Mouse (Mus musculus) inflammation-experienced regulatory T-cells, adult 6 months (primary cell): ENCODE measurements around the gene Phactr2. TPM values are rescaled to one million over a fixed set of nuclear protein-coding genes. Genes with fewer than 3 reads are reported as not detected.
"Not testable (repeated sequence)": the region's sequence is repeated elsewhere in the genome, so short reads cannot be mapped to it uniquely, and the experiment has no call there.

Experiments used
- ATAC-seq: one replicate; pipeline ENCODE4 v1.8.0; 2017
- polyA plus RNA-seq, 3 experiments: library from polyadenylated mRNA; unstranded; fragments of 100-300 nt; shearing (Covaris generic); gene quantifications; one replicate each; pipeline ENCODE4 v1.2.1; 2017

Gene Phactr2
- 1 to 10 TPM; 3.6 to 4.7 (median 3.9) TPM for polyA plus RNA-seq

DNA sequence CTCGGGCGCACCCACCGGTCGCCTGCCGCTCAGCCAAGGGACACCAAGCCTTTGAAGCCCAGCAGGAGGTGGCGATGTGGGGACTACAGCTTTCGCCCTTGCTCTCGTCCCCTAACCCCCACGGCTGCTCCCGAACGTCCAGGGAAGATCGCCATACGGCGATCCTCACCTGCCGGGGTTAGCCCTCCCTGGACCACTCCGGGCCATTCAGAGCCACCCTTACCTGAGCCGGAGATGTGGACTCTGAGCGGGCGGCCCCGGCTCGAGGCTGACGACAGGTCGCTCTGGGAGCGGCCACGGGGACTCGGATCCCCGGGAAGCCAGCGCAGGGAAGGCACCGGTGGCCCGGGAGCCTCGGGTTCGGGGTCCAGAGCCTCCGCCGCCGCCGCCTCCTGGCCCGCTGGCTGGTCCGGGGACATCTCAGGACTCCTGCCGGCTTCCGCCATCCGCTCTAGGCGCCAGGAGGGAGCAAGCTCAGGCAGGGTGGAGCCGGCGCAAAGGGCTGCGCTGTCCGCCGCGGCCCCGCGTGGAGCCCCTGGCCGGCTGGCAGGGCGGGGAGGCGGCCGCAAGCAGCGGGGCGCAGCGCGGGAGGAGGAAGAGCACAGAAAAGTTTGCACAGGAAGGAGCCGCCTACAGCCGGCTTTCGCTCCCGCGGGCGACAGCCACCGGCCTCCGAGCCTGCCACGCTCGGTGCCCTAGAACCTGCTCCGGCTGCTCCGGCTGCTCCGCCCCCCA, at the start of gene Phactr2:
Gene Phactr2 (minus strand): TSS at position 580 of the 735 bp plus-strand sequence.
- ATAC-seq = peak; percentile 76

DNA sequence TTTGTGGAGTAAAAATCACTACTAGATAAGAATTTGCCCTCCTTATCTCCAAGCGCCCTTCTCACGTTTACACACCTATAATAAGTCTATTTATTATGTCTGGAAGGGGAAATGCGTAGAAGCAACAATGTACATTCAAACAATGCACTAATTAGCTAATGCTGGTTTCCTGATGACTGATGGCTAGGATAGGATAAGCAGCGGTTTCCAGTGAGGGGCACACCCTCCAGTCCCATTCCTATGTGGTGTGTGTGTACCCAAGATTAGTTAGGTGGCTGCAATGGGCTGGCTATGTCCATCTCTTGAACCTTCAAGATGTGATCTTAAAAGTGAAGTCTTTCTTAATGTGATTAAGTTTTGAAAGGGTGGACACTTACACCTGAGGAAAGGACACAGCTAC, 47.6 kb upstream of the Phactr2 start:
- no peak for ATAC-seq

DNA sequence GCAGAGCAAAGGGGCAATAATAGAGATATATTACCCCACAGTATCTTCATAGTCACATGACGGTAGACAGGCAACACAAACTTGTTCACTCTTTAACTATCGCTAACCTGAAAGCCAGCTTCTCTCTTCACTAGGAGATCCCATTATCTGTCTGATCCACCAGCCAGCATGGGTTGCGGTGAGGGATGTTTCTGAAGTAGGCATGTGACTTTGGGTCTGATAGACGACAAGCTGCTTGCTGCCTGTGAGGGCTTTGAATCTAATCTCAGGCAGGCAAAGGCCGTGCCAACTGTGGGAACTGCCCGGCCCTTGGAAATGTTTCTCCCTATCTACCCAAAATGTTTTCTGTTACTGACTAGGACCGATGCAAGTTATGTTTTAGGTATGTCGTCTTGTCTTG, 28.2 kb upstream of the Phactr2 start:
- no peak for ATAC-seq

DNA sequence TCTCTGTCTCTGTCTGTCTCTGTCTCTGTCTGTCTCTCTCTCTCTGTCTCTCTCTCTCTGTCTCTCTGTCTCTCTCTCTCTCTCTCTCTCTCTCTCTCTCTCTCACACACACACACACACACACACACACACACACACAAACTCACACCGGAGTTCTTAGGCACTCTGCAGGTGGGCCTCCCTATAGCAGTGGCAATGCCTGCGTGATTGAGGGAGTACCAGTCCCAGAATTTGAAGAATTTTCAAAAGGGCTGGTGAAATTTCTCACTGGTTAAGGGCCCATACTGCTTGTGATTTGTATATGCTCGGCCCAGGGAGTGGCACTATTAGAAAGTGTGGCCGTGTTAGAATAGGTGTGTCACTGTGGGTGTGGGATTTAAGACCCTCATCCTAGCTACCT, 27.3 kb upstream of the Phactr2 start:
- ATAC-seq = not testable (repeated sequence)

DNA sequence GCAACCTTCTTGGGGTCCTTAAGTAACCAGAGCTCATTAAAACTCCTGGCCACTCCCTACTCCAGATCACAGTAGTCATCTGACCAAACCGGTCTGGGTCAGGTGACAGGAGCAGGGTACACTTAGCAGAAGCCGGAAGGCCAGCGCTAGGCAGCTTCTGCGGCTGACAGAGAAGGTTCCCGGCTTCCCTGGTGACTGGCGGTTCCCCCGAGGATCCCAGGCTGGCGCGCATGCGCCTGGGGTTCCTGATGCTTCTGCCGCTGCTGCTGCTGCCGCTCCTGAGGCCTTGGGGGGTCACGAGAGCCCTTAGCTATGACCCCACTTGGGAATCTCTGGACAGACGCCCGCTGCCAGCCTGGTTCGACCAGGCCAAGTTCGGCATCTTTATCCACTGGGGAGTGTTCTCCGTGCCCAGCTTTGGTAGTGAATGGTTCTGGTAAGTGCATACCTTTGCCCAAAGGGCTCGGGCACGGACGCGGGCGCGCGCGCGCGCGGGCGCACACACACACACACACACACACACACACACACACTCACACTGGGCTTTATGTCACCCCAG, 26.8 kb upstream of the Phactr2 start:
- ATAC-seq = peak; percentile 96

DNA sequence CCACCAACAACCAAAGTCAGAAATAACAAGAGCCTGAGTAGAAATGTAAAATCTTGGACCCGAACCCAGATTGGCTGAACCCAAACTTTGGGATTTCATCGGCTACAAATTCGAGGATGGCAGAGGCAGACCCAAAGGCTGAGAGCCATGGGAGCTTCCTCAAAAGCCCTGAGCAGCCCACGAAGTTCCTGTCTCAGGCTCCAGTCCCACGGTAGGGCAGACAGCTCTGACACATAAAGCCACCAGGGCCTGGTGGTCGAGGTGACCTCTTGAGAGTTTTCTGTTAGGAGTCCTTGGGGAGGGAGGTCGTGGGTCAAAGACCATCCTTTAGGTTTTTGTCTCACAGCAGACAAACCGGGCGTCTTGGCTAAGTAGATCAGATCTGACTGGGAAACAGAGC, 26.3 kb upstream of the Phactr2 start:
- ATAC-seq = peak; percentile 5

DNA sequence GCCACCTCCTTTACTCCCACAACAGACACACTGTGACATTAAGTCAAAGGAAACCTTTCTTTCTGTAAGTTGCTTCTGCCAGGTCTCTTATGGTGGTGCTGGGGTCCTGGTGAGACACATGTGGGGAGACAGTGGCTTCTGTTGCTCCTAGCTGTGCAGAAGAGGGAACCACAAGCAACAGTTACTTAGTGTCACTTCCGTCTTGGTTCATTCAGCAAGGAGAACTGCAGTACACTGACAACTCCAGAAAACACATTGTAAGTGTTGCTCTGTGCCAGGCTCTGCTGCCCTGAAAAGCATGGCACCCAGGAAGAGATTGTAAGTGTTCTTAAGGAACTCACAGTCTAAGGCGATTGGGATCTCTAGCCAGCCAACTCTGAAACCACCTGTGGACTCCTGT, 25.1 kb upstream of the Phactr2 start, which contains the start of gene Fuca2:
Gene Fuca2 (plus strand): TSS at position 210 of the 400 bp plus-strand sequence.
- ATAC-seq = no peak

DNA sequence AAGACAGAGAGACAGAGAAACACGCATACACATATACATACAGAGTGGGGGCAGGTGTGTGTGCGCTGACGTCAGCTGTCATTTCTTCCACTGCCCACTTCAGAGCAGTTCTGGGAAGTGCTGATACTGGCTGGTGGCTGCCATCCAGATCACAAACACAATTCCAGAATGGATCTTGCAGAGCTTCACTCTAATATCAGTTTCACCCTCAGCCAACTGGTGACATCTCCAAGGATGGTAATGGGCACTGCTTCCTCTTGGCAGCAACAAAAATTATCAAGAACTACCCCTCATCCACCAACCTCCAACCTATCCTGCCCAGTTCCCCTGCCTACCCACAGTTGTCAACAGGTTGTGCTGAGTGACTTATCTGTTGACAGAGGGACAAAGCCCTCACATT, 22.1 kb upstream of the Phactr2 start:
- ATAC-seq = no peak

DNA sequence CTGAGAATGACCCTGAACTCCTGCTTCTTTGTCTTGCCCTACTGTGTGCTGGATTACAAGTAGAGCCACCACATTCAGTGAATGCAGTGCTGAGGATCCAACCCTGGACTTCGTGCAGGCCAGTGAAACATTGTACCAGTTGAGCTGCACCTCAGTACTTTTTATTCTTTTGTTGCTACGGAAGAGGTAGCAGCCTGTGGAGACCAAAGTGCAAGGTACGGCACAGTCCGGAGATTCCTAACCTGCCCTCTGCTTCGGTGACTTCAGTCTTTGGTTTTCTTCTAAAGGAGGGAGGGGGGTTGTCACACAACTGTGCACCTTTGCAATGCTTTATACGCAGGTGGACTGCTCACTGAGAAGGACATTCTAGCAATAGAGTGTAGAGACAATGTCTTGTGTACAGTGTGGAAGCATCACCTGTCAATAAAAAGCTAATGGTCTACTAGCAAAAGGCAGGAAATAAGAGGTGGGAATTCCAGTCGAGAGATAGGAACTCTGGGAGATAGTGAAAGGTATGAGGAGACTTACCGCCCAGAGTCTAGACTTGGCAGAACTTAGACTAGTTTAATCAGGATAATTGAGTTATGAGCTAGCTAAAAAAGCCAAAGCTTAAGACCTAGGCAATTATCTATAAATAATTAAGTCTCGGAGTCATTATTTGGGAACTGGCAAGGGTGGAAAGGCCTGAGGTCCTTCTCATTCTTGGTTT, 19.9 kb upstream of the Phactr2 start:
- no peak for ATAC-seq

DNA sequence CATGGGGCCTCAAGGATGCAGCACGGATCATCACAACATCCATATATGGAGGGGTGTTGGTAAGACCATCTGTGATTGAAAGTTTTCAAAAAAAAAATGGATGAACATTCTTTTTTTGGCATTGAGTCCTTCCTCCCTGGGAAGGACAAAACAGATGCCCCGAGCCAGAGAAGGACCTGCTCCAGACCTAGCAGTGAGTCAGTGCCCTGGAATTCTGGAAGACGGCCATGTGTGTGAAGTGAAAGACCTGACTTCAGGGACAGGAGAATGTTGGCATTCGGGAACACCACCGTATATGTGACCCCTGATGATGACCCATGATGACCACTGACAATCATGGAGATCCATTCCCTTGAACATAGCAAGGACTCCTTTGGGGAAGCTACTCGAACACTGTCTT, 15.5 kb upstream of the Phactr2 start:
- ATAC-seq = no peak

DNA sequence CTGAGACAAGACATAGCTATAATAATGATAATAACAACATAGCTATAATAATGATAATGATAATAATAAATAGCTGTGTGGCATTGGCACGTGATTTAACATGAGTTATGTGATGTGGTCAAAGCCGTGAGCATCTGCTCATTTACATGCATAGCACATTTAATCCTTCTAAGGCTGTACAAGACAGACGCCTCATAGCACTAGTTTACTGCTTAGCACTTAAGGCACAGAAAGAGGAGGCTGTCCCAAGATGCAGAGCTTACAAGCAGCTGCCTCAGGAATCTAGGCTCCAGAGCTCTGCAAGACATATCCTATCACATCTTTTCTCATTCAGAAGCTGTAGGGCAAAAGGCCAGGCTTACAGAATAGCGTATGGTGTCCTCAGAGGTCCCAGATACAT, 11.7 kb upstream of the Phactr2 start:
- no peak for ATAC-seq

DNA sequence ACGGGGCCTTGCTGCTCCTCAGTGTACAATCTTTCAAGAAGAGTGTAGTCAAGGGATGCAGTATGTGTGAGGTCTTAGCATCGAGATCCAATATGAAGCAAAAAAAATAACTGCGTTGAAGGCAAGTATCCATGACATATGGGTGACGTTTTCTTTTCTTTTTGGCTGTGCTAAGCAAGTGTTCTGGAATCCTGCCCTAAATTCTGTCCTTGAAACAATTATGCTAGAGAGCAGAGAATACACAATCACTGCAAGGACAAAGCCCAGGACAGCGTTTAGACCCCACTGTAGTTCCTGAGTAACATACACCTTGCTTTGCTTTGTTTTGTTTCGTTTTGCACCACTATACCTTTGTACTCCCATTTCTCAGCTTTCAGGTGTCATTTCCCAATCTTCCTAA, 5.1 kb upstream of the Phactr2 start:
- no peak for ATAC-seq

DNA sequence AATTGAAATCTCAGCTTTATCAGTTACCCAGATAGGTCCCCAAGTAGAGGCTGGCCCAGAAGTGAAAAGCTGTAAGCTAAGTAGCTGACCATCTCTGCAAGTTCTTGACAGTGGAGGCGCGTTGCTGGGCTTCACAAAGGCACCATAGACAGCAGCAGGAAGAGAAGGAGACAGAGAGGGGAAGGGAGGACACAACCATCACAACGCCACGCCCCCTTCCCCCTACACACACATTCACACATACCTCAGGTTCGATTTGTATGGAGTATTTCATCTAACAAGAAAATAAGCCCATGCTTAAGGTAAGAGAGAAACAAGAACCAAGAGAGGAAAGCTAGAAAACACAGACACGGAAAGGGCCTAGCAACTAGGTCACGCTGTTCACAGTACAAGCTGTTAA, 909 bp upstream of the Phactr2 start:
- peak; percentile 18 for ATAC-seq

DNA sequence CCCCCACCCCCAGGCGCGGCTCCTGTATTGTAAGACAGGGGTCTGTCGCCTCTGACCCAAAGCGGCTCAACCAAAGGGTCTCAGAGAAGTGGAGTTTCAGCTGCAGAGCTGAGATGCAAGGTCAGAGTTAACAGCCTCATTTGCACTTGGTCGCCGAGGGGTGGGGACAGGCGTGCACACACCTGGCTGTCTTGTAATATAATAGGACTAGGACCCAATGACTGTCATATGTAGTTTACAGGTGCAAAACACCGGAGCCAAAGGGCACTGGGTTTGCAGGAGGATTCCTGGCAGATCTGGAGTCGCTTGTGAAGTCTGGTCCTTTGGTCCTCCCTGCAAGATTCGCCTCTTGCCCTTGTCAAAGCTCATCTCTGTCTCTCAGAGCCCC, 350 bp upstream of the Phactr2 start:
- ATAC-seq = peak; percentile 26

DNA sequence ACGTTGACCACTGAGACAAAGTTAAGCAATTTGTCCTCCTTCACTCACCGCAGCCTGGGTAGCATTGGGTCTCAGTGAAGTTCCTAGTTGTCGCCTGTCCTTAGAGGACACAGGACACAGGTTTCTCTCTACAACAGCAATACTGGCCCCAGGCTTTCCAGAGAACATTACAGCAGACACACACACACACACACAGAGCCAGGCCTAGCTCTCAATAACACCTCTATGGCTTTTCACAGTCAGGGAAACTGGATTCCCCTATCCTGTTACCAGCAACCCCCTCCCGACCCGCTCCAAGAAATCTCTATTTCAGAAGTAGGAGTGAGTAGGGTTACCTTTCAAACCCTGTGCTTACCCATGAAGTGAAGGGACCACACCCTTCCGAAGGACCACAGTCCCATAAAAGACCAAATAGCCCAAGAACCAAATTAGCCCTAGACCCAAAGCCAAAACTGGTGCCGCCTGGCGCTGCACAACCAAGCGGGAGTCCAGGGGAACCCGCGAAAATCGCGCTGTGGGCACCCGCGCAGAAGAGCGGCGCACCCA, 852 bp downstream of the Phactr2 start:
- no peak for ATAC-seq

DNA sequence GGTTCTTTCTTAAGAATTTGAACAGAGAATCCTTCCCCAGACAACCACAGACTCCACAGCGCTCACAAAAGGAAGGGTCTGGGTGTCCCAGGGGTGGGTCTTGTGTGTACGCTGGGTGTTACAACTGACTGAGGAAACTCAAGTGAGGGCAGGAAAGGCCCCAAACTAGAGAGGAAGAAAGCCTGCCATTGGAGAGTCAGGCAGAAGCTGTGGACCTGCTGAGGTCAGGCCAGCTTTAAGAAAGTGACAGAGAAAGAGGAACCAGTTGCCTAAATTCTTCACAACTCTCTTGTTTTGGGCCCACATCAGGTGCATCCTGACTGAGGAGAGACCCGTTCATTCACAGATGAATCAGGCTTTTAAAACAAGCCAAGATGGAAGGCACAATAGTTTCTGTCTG, 4.0 kb downstream of the Phactr2 start:
- no peak for ATAC-seq

DNA sequence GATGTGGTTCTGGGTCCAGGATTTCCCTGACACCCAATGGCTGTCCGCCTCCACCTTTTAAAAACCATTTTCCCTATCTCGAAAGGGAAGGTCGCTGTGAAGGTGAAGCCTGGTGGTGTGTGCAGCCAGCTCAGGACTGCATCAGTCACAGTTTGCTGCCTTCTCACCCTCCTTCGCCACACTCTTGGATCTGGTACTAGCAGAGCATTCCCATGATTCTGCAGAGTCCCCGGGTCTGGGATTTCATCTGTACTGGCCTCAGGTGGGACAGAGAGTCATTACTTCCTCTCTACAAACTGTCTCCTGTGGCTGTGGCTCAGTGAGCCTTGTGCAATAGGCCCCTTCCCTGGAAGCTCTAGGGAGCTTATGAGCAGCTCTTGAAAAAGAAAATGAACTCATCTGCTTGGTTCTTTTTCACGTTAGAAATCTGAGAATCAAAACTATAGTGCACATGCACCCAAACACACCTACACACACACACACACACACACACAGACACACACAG, 6.1 kb downstream of the Phactr2 start:
- ATAC-seq = not testable (repeated sequence)

DNA sequence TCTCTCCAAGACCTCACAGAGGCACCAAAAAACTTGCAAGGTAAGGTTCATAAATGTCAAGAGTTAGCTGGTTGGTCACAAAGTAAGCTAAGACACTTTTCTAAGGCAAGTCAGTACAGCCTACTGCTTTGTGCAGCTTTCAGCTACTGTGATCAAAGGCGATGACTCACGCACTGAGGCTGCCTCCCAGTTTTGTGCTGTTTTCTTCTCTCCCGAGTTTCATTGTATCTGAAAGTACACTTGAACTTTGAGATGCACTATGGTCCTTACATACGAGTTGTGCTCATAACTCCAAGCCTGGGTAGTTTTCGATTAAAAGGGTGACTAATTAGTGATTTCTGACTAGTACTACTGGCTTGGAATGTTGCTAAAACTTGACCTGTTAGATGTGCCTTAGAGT, 7.3 kb downstream of the Phactr2 start:
- ATAC-seq = peak; percentile 66

DNA sequence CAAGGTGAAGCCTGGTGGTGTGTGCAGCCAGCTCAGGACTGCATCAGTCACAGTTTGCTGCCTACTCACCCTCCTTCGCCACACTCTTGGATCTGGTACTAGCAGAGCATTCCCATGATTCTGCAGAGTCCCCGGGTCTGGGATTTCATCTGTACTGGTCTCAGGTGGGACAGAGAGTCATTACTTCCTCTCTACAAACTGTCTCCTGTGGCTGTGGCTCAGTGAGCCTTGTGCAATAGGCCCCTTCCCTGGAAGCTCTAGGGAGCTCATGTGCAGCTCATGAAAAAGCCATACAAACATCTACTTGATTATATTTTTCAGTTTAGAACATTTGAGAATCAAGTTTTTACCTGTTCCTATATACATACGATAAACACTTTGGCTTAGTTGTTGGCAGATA, 9.9 kb downstream of the Phactr2 start:
- not testable (repeated sequence) for ATAC-seq

DNA sequence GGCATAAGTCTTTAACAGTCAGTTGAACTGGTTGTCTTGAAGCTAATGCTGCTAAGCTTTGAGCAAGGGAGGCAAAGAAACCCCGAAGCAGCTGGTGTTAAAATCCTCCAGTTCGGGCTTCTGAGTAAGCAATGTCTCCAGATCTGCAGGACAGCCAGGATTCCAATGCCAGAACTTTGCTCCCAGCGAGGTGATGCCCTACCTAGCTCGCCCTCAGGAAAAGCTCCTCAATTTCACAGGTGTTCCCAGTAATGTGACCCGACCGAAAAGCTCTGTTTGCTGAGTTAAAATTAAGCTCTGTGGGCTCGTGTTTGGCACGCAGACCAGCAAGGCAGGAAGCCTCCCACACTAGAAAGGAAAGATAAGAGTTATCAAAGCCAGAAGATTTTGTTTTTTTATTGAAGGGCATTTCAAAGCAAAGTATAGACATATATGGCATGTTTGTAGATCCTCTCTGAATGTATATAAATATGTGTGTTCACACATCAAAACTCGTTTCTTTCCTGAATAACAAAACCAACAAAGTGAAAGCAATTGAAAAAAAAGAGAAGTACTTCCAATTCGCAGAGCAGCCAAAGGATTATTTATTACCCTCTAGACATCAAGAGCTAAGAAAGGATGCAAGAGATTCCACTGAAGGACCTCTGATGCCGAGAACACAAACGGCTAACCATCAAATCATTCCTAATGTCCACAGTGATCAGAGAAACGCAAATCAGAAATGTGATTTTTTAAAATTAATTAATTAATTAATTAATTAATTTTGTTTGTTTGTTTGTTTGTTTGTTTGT, 20.8 kb downstream of the Phactr2 start:
- peak; percentile 56 for ATAC-seq

DNA sequence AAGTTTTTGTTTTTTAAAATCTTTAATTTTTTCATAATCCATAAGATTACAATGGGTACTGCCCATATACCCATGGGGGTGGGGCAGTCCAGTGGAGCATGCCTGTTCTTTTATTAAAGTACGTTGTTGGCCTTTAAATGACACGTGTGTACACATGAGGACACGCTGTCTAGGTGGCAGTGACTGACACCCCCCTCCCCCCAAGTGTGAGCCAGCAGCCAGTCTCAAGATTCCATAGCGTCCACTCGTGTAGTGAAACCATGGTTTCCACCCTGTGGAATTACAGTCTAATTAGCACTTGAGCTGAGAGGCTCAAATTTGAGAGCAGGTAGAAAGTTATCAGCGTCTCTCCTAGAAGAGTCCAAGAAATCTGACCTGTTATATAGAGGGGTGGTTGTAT, 22.6 kb downstream of the Phactr2 start:
- no peak for ATAC-seq

DNA sequence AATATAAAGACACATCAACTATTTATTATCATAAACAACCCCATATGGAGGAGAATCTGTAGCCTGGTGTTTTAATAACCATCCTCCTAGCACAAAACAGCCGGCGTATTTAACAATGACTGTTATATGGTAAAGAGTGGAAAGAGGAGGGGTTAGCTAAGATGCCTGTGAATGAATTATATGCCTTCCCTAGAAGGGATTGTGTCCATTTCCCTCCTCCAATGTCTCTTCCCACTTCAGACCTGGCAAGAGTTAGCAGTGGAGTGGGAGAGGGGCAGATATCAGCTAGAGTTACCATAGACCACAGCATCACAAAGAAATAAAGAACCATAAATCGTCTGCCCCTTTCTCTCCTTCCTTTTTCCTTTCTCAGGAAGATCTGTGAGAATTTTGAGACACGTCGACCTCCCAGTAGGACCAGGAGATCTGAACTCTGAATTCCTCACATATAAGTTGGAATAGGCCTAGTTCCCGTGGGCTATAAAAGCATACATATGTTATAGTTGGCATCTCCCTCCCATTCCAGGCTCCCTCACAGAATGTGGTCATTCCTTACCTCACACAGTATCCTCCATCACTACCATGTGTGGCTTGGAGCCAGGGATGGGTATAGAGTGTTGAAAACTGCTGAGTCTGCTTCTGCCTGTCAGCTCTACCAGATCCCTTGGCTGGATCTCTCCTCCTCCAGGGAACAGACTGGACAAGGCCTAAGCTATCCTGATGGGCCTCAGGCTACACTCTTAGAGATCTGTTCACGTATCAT, 25.7 kb downstream of the Phactr2 start:
- ATAC-seq = no peak
